Mouse (Mus musculus): ENCODE measurements around the gene Tnfrsf4. TPM values are rescaled to one million over a fixed set of nuclear protein-coding genes. Genes with fewer than 3 reads are reported as not detected.

Gene Tnfrsf4
- total RNA-seq, 2 experiments from 2014 or later = 0.39 to 1.9 TPM

- intact Hi-C loops (cut with DNase I) = no loop called here
- no peak for DNase-seq (ENCODE audit: low spot score in 2 of 2)
These were observed 45.6 kb downstream of the Tnfrsf4 start, which contains the start of gene Ttll10 for GRCm38 (mm10) chr4:156059261-156059660. Gene Ttll10 (minus strand): TSS chr4:156059414.

DNA sequence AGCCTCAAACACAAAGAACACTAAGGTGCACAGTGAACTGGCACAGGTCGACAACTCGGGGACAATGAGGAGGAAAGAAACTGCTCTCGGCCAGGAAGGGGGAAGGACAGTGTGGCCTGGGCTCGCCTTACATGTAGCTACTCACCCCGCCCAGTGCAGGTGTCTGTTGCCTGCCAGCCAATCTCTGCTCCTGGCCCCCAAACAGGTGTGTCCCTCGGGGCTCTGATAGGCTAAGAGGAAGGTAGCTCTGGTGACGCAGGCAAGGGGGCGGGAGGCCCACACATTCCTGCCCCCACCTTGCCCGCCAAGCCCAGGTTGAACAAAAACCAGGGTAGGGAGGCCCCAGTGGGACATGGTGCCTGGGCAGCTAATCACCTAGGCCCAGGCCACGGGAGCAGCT, 46.1 kb downstream of the Tnfrsf4 start:
- intact Hi-C loops (cut with DNase I) = no loop called here
- no peak for DNase-seq (ENCODE audit: low spot score in 2 of 2)

- no peak for DNase-seq (ENCODE audit: low spot score in 2 of 2)
- intact Hi-C loops (cut with DNase I) = no loop called here
These were observed 50.3 kb downstream of the Tnfrsf4 start for GRCm38 (mm10) chr4:156063861-156064509.

DNA sequence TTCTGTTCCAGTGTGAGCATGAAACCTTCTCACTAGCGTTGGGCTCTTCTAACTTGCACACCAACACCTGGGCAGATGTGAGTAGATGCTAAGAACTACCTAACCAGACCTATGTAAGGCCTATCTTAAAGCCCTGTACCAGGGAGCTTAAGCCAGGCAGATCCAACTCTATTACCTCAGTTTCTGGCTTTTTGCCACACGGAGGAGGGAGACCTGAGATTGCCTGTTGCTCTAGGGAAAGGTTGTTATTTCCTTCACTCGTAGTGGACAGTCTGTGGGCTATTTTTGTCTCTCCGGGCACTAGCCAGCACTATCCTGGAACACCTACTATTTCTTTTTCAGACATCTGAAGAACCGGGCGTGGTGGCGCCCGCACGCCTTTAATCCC, 50.9 kb downstream of the Tnfrsf4 start:
- no peak for DNase-seq (ENCODE audit: low spot score in 2 of 2)
- intact Hi-C loops (cut with DNase I) = no loop called here

DNA sequence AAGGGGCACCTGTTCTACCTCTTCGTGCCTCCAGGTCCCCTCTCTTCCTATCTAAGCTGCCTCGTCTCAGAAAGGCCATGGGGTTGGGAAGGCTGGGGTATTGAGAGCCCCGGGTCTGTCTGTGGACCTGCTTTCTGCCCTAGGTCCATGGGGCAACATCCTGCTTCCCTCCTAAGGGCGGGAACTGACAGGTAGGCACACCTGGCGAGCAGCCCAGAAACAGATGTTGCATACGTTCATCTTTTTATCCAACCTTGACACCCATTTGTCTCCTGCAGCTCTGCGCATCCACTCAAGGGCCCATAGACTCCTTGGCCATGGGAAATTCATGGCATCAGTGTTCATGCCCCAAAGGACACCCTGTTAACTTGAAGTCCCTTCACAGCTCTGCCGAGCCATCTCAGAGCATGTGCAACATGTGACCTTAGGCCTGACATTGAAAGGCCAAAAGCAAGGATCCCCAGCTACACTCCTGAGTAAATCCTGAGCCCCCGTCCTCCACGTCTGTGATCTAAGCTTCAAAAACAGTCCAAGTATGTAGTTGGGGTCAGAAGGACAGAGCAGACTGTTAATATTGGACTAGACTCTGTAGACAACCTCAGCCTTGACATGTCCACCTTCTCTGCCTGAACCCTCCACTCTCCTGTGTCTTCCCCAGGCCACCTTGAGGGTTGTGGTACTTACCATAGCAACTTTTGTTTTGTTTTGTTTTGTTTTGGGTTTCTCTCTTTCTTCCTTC, 51.7 kb downstream of the Tnfrsf4 start:
- no peak for DNase-seq (ENCODE audit: low spot score in 2 of 2)
- intact Hi-C loops (cut with DNase I) = no loop called here

Small RNAs within 50 kb of the gene (microRNA-seq; reads per million reads assigned to microRNA genes)
- gene Mir200a = 4.8 reads per million, percentile 16 among the genes with 10 or more reads in this experiment
- gene Mir200b = 75.6 reads per million, percentile 53 among the genes with 10 or more reads in this experiment
- gene Mir429 = 52.3 reads per million, percentile 50 among the genes with 10 or more reads in this experiment

Other genes with a start within 250 kb of the Tnfrsf4 start
- gene Vwa1, start 239.1 kb upstream of the Tnfrsf4 start, total RNA-seq (2021) = 10 to 100 TPM; 13.1 to 13.4 TPM
- 10 to 100 TPM; 18.3 to 30.0 TPM for gene Tmem88b, start 228.0 kb upstream of the Tnfrsf4 start, total RNA-seq (2021)
- gene Ankrd65, start 223.4 kb upstream of the Tnfrsf4 start, total RNA-seq (2021) = not detected
- gene Mrpl20, start 211.0 kb upstream of the Tnfrsf4 start, total RNA-seq (2021) = 10 to 100 TPM; 77.3 to 91.6 TPM
- 10 to 100 TPM; 50.4 to 84.5 TPM for gene Ccnl2, start 201.4 kb upstream of the Tnfrsf4 start, total RNA-seq (2021)
- 100 to 1,000 TPM in 1 of 2 experiments, 10 to 100 TPM in 1; 88.7 to 101 TPM for gene Aurkaip1, start 182.6 kb upstream of the Tnfrsf4 start, total RNA-seq (2021)
- gene Mxra8, start 174.2 kb upstream of the Tnfrsf4 start, total RNA-seq (2021) = 10 to 100 TPM in 1 of 2 experiments, 1 to 10 TPM in 1; 5.8 to 10.3 TPM
- gene Dvl1, start 166.4 kb upstream of the Tnfrsf4 start, total RNA-seq (2021) = 10 to 100 TPM; 85.8 to 91.7 TPM
- gene Tas1r3, start 150.5 kb upstream of the Tnfrsf4 start, total RNA-seq (2021) = under 1 TPM; 0.11 to 0.15 TPM
- gene Cptp, start 144.4 kb upstream of the Tnfrsf4 start, total RNA-seq (2021) = 10 to 100 TPM; 31.2 to 35.2 TPM
- 10 to 100 TPM; 33.2 to 34.0 TPM for gene Ints11, start 144.3 kb upstream of the Tnfrsf4 start, total RNA-seq (2021)
- gene Pusl1, start 122.1 kb upstream of the Tnfrsf4 start, total RNA-seq (2021) = 10 to 100 TPM; 56.3 to 67.4 TPM
- 100 to 1,000 TPM; 137 to 150 TPM for gene Acap3, start 122.0 kb upstream of the Tnfrsf4 start, total RNA-seq (2021)
- 10 to 100 TPM; 78.8 to 80.1 TPM for gene Ube2j2, start 70.0 kb upstream of the Tnfrsf4 start, total RNA-seq (2021)
- gene C1qtnf12, start 51.5 kb upstream of the Tnfrsf4 start, total RNA-seq (2021) = 10 to 100 TPM; 18.1 to 19.5 TPM
- gene B3galt6, start 21.2 kb upstream of the Tnfrsf4 start, total RNA-seq (2021) = 10 to 100 TPM in 1 of 2 experiments, 1 to 10 TPM in 1; 9.9 to 11.1 TPM
- 100 to 1,000 TPM; 184 to 206 TPM for gene Sdf4, start 21.0 kb upstream of the Tnfrsf4 start, total RNA-seq (2021)
- not detected for gene Tnfrsf18, start 12.3 kb downstream of the Tnfrsf4 start, total RNA-seq (2021)
- gene Ttll10, start 45.6 kb downstream of the Tnfrsf4 start, total RNA-seq (2021) = not detected
- gene 9430015G10Rik, start 96.1 kb downstream of the Tnfrsf4 start, total RNA-seq (2021) = 10 to 100 TPM; 27.0 to 35.8 TPM
- 1 to 10 TPM in 1 of 2 experiments, under 1 TPM in 1; 0.84 to 1.1 TPM for gene Rnf223, start 116.7 kb downstream of the Tnfrsf4 start, total RNA-seq (2021)
- gene Agrn, start 183.6 kb downstream of the Tnfrsf4 start, total RNA-seq (2021) = 100 to 1,000 TPM; 126 to 150 TPM
- 1 to 10 TPM; 1.5 to 1.9 TPM for gene Isg15, start 187.0 kb downstream of the Tnfrsf4 start, total RNA-seq (2021)
- gene AW011738, start 189.5 kb downstream of the Tnfrsf4 start, total RNA-seq (2021) = 1 to 10 TPM; 4.0 to 5.8 TPM
- under 1 TPM; 0.37 to 0.45 TPM for gene Perm1, start 202.0 kb downstream of the Tnfrsf4 start, total RNA-seq (2021)
- 10 to 100 TPM; 32.4 to 42.9 TPM for gene Plekhn1, start 221.0 kb downstream of the Tnfrsf4 start, total RNA-seq (2021)
- gene Noc2l, start 222.2 kb downstream of the Tnfrsf4 start, total RNA-seq (2021) = 10 to 100 TPM; 64.4 to 68.0 TPM
- gene Samd11, start 241.8 kb downstream of the Tnfrsf4 start, total RNA-seq (2021) = 1 to 10 TPM; 3.9 to 4.7 TPM

All from left cerebral cortex, postnatal 36 days (tissue).